Mouse (Mus musculus) E14TG2a.4 (cell line): ENCODE measurements around the gene Malrd1.
"Not testable (repeated sequence)": the region's sequence is repeated elsewhere in the genome, so short reads cannot be mapped to it uniquely, and the experiment has no call there.

Experiments
- H3K27me3 ChIP-seq: 2 replicates; pipeline ENCODE4 v1.6.1; 2014; ENCODE audit warnings: low read length, control low read depth; ENCODE audit not compliant: insufficient read depth
- H3K36me3 ChIP-seq: 2 replicates; pipeline ENCODE4 v1.6.1; 2014; ENCODE audit warnings: low read length, control low read depth; ENCODE audit not compliant: insufficient read depth
- H3K4me1 ChIP-seq: replicated peaks from 2 replicates; pipeline ENCODE4 v1.6.1; 2014; ENCODE audit warnings: low read depth, low read length, control low read depth
- H3K4me3 ChIP-seq: replicated peaks from 2 replicates; pipeline ENCODE4 v1.5.1; 2014; ENCODE audit warnings: mild to moderate bottlenecking, low read length
- H3K9me3 ChIP-seq: 2 replicates; pipeline ENCODE4 v1.6.1; 2014; ENCODE audit warnings: low read length, control low read depth
- CTCF ChIP-seq: conservative IDR thresholded peaks from 2 replicates; pipeline ENCODE4 v1.5.1; 2014; ENCODE audit warnings: low read length
- NANOG ChIP-seq: IDR thresholded peaks from 2 replicates; pipeline ENCODE4 v1.6.1; 2014; ENCODE audit warnings: borderline replicate concordance, low read length, mixed read lengths
- POU5F1 ChIP-seq: IDR thresholded peaks from 2 replicates; pipeline ENCODE4 v1.6.1; 2014; ENCODE audit warnings: low read length, borderline replicate concordance

Malrd1 gene

DNA sequence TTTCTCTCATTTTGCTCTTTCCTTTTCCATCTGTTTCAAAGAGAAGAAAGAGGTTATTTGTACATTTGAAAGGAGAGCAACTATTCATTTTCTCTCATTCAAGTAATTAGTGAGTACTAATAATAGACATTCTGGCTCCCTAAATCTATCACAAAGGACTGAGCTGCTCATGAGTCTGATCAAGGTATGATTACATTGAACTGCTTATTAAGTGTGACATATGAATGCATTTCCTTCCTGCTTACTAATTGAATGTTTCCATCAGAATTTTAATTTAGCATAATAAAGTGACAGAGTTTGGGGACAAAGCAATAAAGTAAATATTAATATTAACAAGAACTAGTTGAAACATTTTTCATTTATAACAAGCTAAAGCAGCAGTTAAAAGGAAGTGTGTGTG lies 405.6 kb downstream of the Malrd1 start:
- Histone ChIP-seq H3K4me1 (peaks cover 25% of the 10 kb centered on the region), H3K9me3 (no peaks in the 10 kb centered on the region), H3K4me3 (no peak overlapping the region), H3K36me3 (no peaks in the 10 kb centered on the region), H3K27me3 (no peaks in the 10 kb centered on the region)
- no peak for TF ChIP-seq CTCF
- no peak for TF ChIP-seq NANOG
- TF ChIP-seq POU5F1 = no peak

- Histone ChIP-seq H3K4me1 (peaks cover 25% of the 10 kb centered on the region), H3K36me3 (no peaks in the 10 kb centered on the region), H3K27me3 (no peaks in the 10 kb centered on the region), H3K9me3 (no peaks in the 10 kb centered on the region), H3K4me3 (no peak overlapping the region)
- TF ChIP-seq POU5F1 = no peak
- TF ChIP-seq NANOG = no peak
- no peak for TF ChIP-seq CTCF
These were observed 406.1 kb downstream of the Malrd1 start for GRCm38 (mm10) chr2:15932340-15932739.

GRCm38 (mm10) chr2:16002925-16003324 lies 476.6 kb downstream of the Malrd1 start:
- no peaks in the 10 kb centered on the region for H3K36me3 ChIP-seq
- H3K4me1 ChIP-seq = no peaks in the 10 kb centered on the region
- H3K27me3 ChIP-seq = no peaks in the 10 kb centered on the region
- TF ChIP-seq POU5F1 (no peak), CTCF (no peak), NANOG (no peak)
- H3K9me3 ChIP-seq = no peaks in the 10 kb centered on the region
- H3K4me3 ChIP-seq = no peak overlapping the region

DNA sequence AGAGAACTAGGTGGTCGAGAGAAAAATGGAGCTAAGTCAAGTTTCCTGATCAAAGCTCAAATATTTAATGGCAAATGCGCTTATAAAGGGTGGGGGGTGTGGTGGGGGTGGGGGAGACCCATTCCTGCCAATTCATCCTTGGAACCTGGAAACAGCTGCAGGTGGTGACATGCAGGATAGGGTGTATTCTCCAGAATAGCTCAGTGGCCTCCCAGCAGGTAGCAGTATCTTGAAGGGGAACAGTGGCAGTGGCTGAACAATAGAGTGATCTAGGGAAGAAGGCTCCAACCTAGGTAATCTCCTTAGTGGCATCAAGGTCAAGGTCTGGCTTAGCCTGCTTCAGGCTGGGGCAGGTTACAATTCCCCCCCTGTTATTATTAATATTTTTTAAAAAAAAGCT lies 490.8 kb downstream of the Malrd1 start:
- peaks cover 25% of the 10 kb centered on the region for H3K9me3 ChIP-seq
- not testable (repeated sequence) for H3K4me1 ChIP-seq, H3K36me3 ChIP-seq, H3K27me3 ChIP-seq, H3K4me3 ChIP-seq

DNA sequence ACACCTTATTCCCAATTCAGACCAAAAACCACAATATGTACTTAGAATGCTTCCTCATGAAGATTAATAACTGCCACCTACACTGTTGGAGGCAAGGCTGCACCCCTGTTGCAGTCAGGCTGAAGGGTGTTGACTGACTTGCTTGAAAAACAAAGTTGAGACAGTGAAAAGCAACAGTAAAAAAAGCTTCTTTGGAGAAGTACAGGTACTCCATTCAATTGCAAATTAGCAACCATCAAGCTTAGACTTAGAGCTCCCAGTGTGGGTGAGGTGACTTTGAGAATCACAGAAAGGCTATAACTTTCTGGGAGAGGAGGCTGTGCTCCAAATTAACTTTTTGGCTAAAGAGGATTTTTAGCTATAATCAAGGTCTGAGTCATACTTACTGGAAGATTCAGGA lies 491.4 kb downstream of the Malrd1 start:
- not testable (repeated sequence) for H3K27me3 ChIP-seq, H3K4me3 ChIP-seq, H3K4me1 ChIP-seq, H3K36me3 ChIP-seq
- H3K9me3 ChIP-seq = peaks cover 25% of the 10 kb centered on the region
- TF ChIP-seq NANOG (peak; percentile 90), POU5F1 (peak; percentile 29; the same call in 1 of the 2 replicates)

GRCm38 (mm10) chr2:16029752-16030151 lies 503.5 kb downstream of the Malrd1 start:
- H3K36me3 ChIP-seq = no peaks in the 10 kb centered on the region
- H3K4me1 ChIP-seq = peaks cover 3% of the 10 kb centered on the region; the same call in 1 of the 2 replicates
- H3K4me3 ChIP-seq = no peak overlapping the region
- no peak for TF ChIP-seq POU5F1
- no peak for TF ChIP-seq CTCF
- no peak for TF ChIP-seq NANOG
- no peaks in the 10 kb centered on the region for H3K27me3 ChIP-seq
- H3K9me3 ChIP-seq = peaks cover 43% of the 10 kb centered on the region

DNA sequence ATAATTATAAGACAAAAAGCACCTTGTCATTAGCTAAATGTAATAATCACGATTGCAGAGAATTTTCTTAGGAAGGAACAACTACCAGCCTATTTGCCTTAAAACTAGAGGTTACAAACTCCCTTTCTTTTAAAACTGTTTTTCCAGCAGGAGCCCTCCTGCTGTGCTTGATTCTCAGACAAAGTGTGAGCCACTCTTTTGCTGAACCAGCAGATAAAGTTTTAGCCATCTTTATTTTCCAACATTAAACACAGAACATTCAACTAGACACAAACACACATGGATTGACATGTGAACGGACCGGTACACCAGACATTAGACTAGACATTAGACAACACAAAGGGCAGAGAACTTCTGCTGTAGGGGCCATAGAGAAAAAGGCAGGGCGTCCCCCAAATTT lies 505.3 kb downstream of the Malrd1 start:
- H3K27me3 ChIP-seq = no peaks in the 10 kb centered on the region
- TF ChIP-seq POU5F1 (no peak), NANOG (no peak)
- peaks cover 3% of the 10 kb centered on the region; the same call in 1 of the 2 replicates for H3K4me1 ChIP-seq
- H3K4me3 ChIP-seq = no peak overlapping the region
- no peaks in the 10 kb centered on the region for H3K36me3 ChIP-seq
- H3K9me3 ChIP-seq = peaks cover 57% of the 10 kb centered on the region

GRCm38 (mm10) chr2:16032804-16033203 lies 506.5 kb downstream of the Malrd1 start:
- TF ChIP-seq NANOG (peak; percentile 84), POU5F1 (no peak)
- Histone ChIP-seq H3K9me3 (peaks cover 52% of the 10 kb centered on the region), H3K36me3 (no peaks in the 10 kb centered on the region), H3K4me1 (peaks cover 3% of the 10 kb centered on the region; the same call in 1 of the 2 replicates), H3K27me3 (no peaks in the 10 kb centered on the region), H3K4me3 (0 out of 2 replicates have a peak overlapping the region, but pooled peaks have one; percentile 32)

- TF ChIP-seq POU5F1 (no peak), CTCF (peak; percentile 16; the same call in 1 of the 2 replicates)
- H3K27me3 ChIP-seq = no peaks in the 10 kb centered on the region
- H3K4me1 ChIP-seq = peaks cover 17% of the 10 kb centered on the region
- 0 out of 2 replicates have a peak overlapping the region, but pooled peaks have one; percentile 29 for H3K4me3 ChIP-seq
- no peaks in the 10 kb centered on the region for H3K36me3 ChIP-seq
- H3K9me3 ChIP-seq = no peaks in the 10 kb centered on the region
These were observed 584.4 kb downstream of the Malrd1 start for GRCm38 (mm10) chr2:16110696-16111095.

GRCm38 (mm10) chr2:16113333-16113732 lies 587.1 kb downstream of the Malrd1 start:
- Histone ChIP-seq H3K4me3 (no peak overlapping the region), H3K9me3 (no peaks in the 10 kb centered on the region), H3K4me1 (peaks cover 17% of the 10 kb centered on the region), H3K36me3 (no peaks in the 10 kb centered on the region), H3K27me3 (no peaks in the 10 kb centered on the region)
- no peak for TF ChIP-seq CTCF
- no peak for TF ChIP-seq POU5F1
- no peak for TF ChIP-seq NANOG
